Mouse (Mus musculus) splenic B cell, adult 2 months (primary cell): ENCODE results near the gene D930048N14Rik.
"Not testable (repeated sequence)": the region's sequence is repeated elsewhere in the genome, so short reads cannot be mapped to it uniquely, and the experiment has no call there.

Source experiments
- DNase-seq: peaks from one replicate; pipeline ENCODE4 v3.0.0-alpha.2; 2011; ENCODE audit warnings: low read depth, low spot score
- H3K27me3 ChIP-seq: 2 replicates; pipeline ENCODE4 v1.6.1; 2012; ENCODE audit warnings: mild to moderate bottlenecking, low read length, moderate library complexity, mixed read lengths; ENCODE audit not compliant: control insufficient read depth, poor library complexity, insufficient read depth, severe bottlenecking
- H3K36me3 ChIP-seq: 2 replicates; pipeline ENCODE4 v1.6.1; 2012; ENCODE audit warnings: mild to moderate bottlenecking, low read length, moderate library complexity, mixed read lengths; ENCODE audit not compliant: control insufficient read depth, poor library complexity, insufficient read depth, severe bottlenecking

The D930048N14Rik gene

GRCm38 (mm10) chr11:51619409-51620060 lies 31.2 kb upstream of the D930048N14Rik start, which contains the start of gene Nhp2:
Gene Nhp2, plus strand, starts transcription at chr11:51619735.
- Histone ChIP-seq H3K27me3 (no peaks in the 10 kb centered on the region), H3K36me3 (peaks cover 7% of the 10 kb centered on the region)
- DNase-seq, result peak; percentile 93

GRCm38 (mm10) chr11:51620084-51620483 lies 30.7 kb upstream of the D930048N14Rik start:
- H3K27me3 ChIP-seq, result no peaks in the 10 kb centered on the region
- peaks cover 7% of the 10 kb centered on the region for H3K36me3 ChIP-seq
- no peak for DNase-seq

GRCm38 (mm10) chr11:51621776-51622175 lies 29.0 kb upstream of the D930048N14Rik start:
- Histone ChIP-seq H3K36me3 (peaks cover 7% of the 10 kb centered on the region), H3K27me3 (no peaks in the 10 kb centered on the region)
- no peak for DNase-seq

- Histone ChIP-seq H3K36me3 (peaks cover 13% of the 10 kb centered on the region), H3K27me3 (no peaks in the 10 kb centered on the region)
- DNase-seq, result no peak
Measured at GRCm38 (mm10) chr11:51622971-51623491, 27.7 kb upstream of the D930048N14Rik start.

- DNase-seq, result no peak
- Histone ChIP-seq H3K27me3 (no peaks in the 10 kb centered on the region), H3K36me3 (peaks cover 18% of the 10 kb centered on the region)
Measured at GRCm38 (mm10) chr11:51625187-51625820, 25.4 kb upstream of the D930048N14Rik start.

GRCm38 (mm10) chr11:51627425-51627824 lies 23.3 kb upstream of the D930048N14Rik start:
- Histone ChIP-seq H3K36me3 (peaks cover 18% of the 10 kb centered on the region), H3K27me3 (no peaks in the 10 kb centered on the region)
- no peak for DNase-seq

- no peak for DNase-seq
Measured at GRCm38 (mm10) chr11:51627907-51628306, 22.8 kb upstream of the D930048N14Rik start.

GRCm38 (mm10) chr11:51629651-51630314 lies 21.0 kb upstream of the D930048N14Rik start:
- H3K36me3 ChIP-seq, result peaks cover 11% of the 10 kb centered on the region
- DNase-seq, result no peak
- no peaks in the 10 kb centered on the region for H3K27me3 ChIP-seq

More at GRCm38 (mm10) chr11:51627907-51628306, 22.8 kb upstream of the D930048N14Rik start:
- H3K27me3 ChIP-seq, result no peaks in the 10 kb centered on the region
- H3K36me3 ChIP-seq, result peaks cover 16% of the 10 kb centered on the region

GRCm38 (mm10) chr11:51632130-51632753 lies 18.5 kb upstream of the D930048N14Rik start:
- DNase-seq, result no peak
- Histone ChIP-seq H3K27me3 (no peaks in the 10 kb centered on the region), H3K36me3 (peaks cover 8% of the 10 kb centered on the region)

- not testable (repeated sequence) for H3K36me3 ChIP-seq, H3K27me3 ChIP-seq
- peak; percentile 40 for DNase-seq
Measured at GRCm38 (mm10) chr11:51633200-51633599, 17.6 kb upstream of the D930048N14Rik start.

- H3K36me3 ChIP-seq, result peaks cover 1% of the 10 kb centered on the region
- DNase-seq, result no peak
- no peaks in the 10 kb centered on the region for H3K27me3 ChIP-seq
Measured at GRCm38 (mm10) chr11:51633721-51634120, 17.0 kb upstream of the D930048N14Rik start.

- no peaks in the 10 kb centered on the region for H3K36me3 ChIP-seq
Measured at GRCm38 (mm10) chr11:51635127-51635524, 15.6 kb upstream of the D930048N14Rik start.

GRCm38 (mm10) chr11:51635525-51636322 lies 15.0 kb upstream of the D930048N14Rik start, which contains the start of gene Rmnd5b:
Gene Rmnd5b, minus strand, starts transcription at chr11:51635896.
- Histone ChIP-seq H3K36me3 (no peaks in the 10 kb centered on the region), H3K27me3 (no peaks in the 10 kb centered on the region)
- DNase-seq, result peak; percentile 94

More at GRCm38 (mm10) chr11:51635127-51635524, 15.6 kb upstream of the D930048N14Rik start:
- DNase-seq, result no peak
- H3K27me3 ChIP-seq, result no peaks in the 10 kb centered on the region

- DNase-seq, result peak; percentile 87
- Histone ChIP-seq H3K36me3 (no peaks in the 10 kb centered on the region), H3K27me3 (no peaks in the 10 kb centered on the region)
Measured at GRCm38 (mm10) chr11:51636323-51636684, 14.4 kb upstream of the D930048N14Rik start.
